Mouse (Mus musculus): Measurements from ENCODE around the gene Tmem221.

DNA sequence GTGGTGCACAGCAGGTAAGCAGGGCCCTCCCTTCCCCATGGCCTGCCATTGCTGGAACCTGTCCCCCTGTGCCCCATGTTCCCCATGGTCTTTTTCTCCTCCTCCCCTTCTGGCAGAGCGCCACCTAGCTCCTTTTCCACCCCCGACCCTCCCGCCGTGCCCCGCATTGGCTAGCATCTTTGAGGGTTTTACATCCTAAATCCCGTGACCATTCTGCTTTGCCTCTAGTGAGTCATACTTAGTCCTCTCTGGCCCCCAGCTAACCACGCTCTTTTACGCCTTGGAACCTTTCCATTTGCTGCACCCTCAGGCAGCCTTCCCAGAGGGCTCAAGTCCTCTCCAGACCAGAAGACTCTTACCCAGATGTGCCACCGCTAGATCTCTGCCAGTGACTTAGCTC is 21.5 kb upstream of the Tmem221 start:
- TF ChIP-seq POLR2A (IDR thresholded peaks at IDR 0.05; ENCODE audit: insufficient read depth, low read length) (no peak), CTCF (IDR thresholded peaks at IDR 0.05; ENCODE audit: low read depth, low read length) (peak; percentile 45)
